Mouse (Mus musculus) cerebellum, adult 11-12 months (tissue): ENCODE measurements around the gene Galnt2.
A peak's percentile ranks its signal among the peaks of the same experiment; 100 is the strongest.

Experiments used
- DNase-seq: peaks from one replicate; pipeline ENCODE4 v3.0.0; 2022

Gene Galnt2

DNA sequence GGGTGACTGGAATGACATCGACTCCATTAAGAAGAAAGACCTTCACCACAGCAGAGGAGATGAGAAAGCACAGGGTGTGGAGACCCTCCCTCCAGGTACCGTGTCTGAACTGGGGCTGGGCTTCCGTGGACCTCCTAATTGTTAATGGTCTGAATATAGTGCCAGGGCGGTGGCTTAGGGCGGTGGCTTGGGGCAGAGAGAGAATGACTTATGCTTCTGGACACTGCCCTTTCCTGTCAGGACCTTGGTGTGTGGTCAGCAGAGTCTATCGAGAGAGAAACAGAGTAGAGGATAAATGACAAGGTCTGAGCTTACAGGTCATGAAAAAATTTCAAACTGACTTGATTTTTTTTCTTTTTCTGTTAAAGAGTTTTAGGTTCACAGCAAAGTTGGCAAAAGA lies 64.2 kb downstream of the Galnt2 start:
- no peak for DNase-seq

DNA sequence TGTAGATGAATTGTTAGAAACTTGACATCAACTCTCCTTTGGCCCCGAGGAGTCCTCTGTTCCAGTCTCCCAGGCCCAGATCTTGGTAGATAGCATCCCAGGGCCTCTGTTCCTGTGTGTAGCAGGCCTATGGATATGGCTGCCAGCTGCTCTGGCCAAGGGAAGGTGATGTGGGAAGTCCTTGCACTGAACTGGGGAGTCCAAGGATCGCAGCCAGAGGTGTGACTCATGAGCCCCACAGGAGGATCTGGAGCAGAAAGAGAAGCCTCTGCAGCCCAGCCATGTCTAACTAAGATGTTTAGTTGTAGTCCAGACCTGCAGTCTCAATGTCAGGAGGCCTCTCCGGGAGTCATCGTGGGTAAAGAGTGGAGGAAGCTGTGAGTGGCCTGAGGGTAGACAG lies 70.3 kb downstream of the Galnt2 start:
- DNase-seq: no peak

DNA sequence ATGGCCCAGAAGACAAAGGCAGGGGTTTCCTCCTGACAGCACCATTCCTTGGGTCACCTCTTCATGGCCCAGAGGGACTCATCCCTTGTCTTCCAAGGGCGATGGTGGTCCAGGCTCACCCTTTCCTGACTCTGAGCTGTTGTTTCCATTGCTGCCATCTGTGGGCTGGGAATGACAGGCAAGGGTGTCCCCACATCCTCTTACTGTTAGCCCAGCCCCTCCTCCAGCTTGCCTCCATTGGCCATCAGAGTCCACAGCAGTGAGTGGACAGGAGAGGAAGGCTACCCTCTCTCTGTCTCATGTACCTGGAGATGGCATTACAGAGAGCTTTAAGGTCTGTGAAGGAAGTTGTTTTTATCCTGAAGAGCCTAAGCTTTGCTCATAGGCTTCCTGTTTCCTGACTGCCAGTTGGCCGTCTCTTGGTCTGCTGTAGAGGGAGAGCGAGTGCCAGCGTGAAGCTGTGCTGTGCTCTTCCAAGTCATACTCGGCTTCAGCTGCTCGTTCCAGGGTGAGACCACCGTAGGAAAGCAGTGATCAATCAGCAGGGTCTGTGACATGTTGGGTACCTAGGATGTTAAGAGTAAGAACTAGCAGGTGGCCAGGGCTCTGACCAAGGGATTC lies 70.9 kb downstream of the Galnt2 start:
- DNase-seq: no peak

DNA sequence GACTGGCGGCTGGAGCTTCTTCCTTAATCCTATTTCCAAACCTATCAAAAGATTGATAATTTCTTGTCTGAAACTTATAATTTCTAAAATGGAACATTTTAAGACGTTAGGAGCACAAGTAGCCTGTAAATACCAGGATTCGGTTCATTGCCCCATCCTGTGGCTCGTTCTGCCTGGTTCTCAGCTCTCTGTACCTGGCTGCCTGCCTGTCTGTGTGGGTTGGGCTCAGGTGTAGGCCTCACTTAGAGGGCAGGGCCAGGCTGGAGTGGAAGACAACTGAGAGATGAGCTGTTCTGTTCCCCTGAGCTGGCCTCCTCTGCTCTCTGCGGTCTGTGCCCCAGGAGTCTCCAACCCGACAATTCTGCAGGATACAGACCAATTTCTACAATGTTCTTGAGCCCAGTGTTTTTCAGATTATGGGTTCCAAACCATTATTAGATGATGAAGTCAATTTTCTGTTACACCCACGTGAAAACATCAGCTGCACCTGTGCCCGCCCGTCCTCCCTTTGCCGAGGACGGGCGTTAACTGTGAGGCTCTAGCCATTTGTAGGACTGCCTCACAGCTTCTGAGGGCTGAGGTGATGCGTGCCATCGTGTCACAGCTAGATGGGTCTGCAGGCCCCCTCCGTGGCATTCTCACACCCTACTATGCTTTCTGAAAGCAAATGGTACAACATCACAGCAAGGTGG lies 72.2 kb downstream of the Galnt2 start:
- no peak for DNase-seq

DNA sequence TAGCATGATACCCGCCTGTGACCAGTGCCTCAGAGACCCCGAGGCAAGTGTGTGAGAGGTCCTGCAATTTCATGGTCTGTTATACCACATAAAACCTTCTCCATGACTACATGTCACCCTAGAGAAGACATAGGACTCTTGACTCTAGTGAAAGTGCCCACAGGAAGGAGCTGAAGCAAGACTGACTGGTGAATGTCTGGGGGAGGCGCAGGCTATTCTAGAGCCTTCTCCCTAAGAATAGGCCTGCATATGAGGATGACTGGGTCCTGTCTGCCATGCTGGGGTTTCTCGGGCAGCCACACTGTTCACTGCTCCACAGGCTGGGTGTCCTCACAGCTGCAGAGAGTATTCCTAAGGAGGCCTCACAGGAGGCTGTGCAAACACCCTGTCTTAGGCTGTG lies 73.0 kb downstream of the Galnt2 start:
- DNase-seq: no peak

DNA sequence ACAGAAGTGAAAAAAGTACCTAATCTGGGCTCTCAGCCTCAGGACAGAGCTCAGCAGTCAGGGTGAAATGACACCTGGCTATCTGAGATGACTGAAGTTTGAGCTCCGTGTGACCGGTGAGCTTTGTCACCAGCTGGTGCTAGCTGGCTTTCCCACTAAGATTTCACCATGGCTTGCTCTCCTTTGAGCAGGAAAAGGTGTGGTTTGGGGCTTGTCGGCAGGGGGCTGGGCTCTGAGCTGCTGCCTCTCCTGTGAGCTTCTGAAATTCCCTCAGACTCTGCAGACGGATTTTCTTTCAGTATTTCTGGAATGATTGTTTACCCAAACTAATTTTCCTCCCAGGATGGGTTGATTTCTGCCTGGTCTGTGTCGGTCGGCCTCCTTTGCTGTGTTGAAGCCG lies 75.4 kb downstream of the Galnt2 start:
- no peak for DNase-seq

DNA sequence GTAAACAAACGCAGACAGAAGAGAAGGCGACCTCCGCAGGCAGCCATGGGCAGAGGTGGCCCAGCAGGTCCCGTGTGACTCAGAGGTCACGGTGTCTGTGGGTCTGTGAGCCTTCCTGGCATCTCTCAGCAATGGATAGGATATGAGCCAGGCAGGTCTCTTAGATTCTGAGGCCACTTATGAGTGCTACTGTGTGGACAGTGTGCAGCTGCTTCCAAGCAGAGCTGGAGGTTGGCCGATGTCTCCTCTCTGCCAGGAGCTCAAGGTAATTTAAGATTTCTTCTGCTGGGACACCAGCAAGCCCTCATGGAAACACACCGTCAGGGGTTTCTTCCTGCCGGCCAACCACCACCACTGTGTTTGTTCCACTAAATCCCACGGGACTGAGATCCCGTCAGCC lies 76.5 kb downstream of the Galnt2 start:
- DNase-seq: no peak

DNA sequence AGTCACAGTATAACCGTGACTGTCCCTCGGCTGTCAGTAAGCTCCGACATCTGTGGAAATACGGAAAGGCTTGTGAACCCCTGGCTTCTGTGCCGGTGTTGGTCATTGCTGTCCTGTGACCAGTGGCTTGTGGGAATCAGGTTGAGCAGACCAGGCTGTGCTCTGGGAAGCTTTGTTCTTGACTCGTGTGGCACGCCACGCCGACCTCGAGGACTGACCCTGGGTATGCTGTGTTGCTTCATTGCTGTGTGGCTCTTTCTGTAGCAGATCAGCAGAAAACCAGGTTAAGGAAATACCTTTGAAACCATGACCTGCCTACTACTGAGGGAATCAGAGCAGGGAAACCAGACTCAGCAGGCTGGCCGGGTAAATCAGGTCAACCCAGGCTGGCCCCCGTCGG lies 79.3 kb downstream of the Galnt2 start:
- DNase-seq: no peak

DNA sequence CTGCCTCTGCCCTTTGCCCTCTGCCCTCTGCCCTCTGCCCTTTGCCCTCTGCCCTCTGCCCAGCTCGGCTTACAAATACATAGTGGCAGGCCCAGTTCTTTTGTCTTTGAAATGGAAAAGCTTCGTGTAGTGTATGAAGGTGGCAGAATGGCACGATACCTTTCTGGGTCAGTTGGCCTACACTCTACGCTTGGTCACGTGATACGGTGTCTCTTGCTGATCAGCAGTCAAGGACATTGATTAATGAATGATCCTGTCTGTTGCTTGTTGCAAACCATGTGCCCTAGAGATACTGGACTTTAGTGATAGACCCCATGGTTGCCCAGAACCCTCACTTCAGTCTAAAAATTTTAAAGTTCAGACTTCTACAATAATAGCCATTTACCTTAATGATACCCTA lies 79.9 kb downstream of the Galnt2 start:
- no peak for DNase-seq

DNA sequence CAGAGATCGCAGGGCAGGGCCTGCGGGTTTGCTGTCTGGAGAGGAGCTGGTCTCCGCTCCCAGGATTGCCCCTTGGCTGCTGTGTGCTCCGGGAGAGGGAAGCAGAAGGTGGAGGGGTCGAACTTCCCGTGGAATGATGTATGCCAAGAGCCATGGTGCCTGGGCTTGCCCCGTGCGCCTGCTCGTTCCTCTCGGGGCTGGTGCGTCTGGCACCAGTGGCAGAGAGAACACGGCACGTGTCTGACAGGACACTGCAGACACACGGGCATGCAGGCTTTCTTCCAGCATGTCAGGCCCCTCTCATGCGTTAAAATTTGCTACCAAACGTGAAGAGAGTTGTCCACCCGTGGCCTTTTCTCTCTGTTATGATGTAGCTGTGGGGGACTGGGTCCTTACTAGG lies 80.5 kb downstream of the Galnt2 start:
- DNase-seq: no peak

DNA sequence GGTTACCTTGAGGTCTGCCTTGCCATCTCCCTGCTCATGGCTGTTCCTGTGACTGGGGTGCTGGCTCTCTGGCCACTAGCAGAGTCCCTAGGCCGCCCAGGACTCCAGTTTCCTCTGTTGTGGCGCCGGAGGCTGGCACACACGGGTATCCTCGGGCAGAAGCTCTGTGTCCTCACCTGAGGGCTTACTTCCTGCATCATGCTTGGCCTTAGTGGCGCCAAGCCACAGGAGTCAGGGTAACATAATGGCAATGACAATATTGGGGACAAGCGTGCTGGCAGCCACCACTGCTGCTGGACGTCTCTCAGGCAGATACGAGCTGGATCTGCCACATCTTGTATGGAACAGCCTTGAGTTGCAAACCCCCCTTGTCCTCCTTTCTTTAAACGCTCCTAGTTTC lies 81.0 kb downstream of the Galnt2 start:
- DNase-seq: peak; percentile 65

DNA sequence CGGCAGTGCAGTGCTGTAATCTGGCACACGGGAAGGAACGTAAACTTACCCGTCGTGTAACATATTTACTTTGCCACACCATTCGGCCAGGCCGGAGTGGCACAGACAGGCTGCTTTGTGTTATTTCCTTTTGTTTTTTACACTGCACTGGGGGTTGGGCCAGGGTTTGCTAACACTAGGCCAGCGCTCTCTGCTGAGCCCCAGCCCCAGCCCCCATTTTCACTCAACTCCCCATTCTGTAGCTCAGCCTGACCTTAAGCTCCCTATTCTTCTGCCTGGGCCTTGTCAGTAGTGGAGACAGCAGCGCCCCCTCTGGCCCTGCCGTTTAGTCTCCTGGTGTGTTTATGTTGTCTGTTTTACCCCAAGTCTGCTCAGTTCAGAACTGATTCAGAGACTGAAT lies 83.6 kb downstream of the Galnt2 start:
- DNase-seq: no peak

DNA sequence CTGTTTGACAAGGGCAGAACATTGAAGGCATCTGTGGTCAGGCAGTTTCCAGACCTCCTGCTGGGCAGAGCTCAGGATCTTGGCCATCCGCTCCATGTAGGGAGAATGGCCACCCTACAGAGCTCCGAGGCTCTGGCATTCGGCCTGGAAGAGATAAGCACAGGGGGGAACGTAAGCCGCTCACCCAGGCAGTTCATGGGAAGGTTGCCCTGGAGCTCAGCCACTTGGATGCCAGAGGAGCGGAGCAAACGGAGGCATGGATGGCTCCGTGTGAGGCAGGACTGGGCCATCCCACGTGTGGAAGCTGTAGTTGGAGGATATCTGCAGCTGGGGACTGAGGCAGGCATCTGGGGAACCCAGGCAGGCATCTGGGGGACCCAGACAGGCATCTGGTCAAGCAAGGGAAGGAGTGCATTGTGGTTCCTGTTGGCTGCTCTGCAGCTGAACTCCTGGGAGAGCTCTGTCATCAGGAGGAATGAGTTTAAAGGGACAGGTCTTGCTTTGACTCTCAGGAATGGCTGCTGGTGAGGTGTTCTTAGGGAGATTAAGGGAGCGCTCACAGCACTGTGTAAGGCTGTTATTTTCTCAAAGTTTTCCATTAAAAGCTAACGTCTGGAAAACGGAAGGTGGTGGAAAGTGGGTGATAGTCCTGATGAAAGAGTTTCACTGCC lies 85.4 kb downstream of the Galnt2 start:
- DNase-seq: peak; percentile 94

DNA sequence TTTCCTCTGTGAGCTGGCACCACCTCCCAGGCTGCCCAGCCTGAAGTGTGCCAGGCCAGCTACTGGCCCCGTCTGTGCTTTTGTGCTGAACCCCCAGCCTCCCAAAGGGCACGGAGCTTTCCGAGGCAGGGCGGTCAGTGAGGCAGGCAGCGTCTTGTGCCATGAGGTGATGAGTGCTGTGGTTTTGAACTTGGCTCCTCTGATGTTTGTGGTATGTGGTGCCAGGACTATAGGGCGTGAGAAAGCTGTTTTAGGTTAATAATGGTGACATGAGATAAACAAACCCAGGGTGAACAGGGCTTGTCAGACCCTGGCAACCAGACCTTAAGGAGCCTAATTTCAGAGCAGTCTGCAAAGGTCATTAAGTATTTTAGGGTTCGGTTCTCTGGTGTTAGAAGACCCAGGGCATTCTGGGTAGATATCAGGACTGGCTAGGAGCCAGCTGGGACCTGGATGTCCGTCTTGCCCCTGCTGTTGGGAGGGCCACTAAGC lies 86.0 kb downstream of the Galnt2 start:
- peak; percentile 59 for DNase-seq

DNA sequence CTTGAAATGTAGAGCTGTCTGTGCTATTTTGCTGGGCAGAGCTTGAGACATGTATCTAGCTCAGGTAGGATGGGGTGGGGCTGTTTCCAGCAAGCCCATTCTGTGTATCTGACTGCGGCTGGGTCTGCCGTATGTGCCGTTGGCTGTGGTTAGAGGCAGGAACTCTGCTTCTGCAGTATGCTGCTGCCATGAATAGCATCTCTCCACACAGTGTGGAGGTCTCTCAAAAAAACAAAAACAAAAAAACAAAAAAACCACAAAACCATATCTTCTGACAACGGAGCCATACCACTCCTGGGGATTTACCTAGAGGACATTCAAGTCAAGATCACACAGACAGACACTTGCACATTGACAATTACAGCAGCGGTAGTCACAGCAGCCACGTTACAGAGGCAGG lies 86.6 kb downstream of the Galnt2 start:
- DNase-seq: no peak

DNA sequence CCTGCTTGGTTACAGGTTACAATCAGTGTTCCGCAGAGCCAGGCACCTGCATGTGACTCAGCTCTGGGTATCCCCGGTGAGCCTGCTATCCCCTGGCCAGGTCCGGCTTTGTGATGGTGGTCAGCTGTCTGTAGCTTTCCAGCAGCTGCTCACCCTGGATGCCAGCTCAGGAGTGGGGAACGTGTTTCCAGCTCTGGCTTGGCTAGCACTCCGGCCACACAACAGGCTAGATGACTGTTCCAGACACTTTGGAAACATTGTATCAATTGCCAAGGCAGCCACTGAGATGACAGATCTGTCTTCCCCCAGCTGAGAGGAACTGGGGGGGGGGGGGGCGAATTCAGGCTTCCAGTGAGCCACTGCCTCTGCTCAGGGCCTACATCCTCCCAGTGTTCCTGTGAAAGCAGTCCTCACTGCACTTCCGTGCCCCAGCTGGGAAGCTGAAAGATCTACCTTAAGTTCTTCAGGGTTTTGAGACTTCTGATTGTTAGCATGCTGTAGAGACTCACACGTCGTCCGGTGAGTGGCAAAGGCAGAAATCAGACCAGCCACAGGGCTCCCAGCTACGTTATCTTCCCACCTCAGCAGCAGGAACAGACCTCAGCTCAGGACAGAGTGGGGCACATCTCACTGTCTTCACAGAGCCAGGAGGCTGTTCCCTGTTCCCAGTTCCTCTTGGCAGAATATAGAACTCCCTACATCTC lies 87.6 kb downstream of the Galnt2 start:
- peak; percentile 52 for DNase-seq

DNA sequence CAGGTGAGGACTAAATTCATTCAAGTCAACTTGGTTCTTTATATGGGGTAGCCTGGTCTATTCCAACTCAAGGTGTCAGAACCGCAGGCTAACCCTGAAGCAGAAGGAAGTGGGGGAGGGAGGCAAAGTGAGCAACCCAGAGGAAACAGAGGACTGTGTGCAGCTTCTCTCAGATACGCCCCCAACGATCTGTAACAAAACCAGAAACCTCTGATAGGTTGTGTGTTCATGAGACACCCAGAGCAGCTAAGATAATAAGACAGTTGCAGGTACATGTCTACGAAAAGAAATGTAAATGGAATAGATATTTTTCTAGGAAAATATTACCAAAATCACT lies 88.1 kb downstream of the Galnt2 start:
- DNase-seq: no peak

DNA sequence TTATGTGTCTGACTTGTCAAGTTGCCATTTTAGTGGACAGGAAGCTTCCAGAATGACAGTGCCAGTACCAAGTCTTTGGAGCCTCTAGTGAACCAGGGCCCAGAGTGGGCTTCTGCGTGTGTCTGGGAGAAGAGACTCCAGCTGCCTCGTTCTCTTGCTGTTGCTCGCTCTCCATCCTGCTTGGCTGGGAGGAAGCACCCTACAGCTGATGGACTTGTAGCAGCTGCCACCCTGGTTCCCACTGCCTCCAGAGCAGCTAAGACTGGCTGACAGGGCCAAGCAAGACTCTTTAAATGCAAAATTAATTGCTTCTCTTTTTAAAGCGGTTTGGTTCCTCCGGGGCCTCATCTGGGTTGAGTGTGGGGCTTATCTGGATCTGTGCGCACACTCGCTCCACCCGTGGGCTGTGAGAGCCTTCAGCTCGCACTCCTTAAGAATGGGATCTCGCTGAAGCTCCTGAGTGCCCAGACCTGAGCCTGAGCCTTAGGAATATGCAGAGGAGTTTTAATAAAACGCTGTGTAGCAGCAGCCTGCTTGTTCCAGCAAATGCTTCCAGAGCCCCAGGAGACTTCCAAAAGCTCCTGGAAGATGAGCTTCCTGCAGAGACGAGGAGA lies 90.1 kb downstream of the Galnt2 start:
- no peak for DNase-seq

DNA sequence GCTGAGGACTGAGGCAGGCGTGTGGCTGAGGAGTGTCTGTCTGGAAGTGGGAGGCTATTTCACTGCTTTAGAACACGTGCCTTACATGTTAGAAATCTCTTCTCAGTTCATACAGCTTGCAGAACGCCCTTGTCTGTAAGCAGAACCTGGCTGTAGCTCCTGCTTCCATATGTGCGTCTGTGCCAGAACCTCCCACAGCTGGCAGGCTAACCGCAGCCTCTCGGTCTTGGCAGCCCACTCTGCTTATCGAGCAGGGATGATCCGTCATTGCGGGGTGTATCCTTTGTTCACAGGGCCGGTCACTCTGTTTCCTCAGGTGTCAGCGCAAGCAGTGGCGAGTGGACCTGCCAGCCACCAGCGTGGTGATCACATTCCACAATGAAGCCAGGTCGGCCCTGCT lies 92.2 kb downstream of the Galnt2 start:
- no peak for DNase-seq

DNA sequence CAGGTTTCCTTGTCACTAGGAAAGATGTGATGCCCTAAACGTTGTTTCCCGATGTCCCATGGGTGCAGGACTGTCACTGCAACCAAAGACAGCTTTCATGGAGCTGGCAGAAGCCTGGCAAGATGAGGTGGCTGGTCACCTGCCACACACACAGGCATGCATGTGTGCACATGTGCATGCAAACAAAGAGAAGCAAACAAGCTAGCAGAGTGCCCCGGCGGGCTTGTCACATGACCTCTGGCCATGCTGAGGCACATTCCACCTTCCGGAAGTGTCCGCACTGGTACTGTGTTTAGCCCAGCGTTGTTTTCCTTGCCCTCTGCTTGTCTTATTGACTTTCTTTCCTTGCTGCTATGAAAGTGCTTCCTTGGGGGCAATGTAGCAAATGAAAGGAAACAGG lies 97.1 kb downstream of the Galnt2 start:
- no peak for DNase-seq

DNA sequence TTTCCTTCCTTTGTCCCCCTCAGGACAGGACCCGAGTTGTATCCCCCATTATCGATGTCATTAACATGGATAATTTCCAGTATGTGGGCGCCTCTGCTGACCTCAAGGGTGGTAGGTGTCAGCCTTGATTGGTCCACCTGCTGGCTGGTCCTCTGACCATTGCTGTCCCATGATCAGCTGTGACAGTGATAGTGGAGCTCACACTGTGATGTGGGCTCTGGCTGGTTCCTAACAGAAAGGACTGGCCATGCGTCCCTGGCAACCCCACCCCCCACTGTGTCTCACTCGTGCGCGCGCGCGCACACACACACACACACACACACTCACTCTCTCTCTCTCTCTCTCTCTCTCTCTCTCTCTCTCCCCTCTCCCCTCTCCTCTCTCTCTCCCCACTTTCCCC lies 98.5 kb downstream of the Galnt2 start:
- DNase-seq: no peak

DNA sequence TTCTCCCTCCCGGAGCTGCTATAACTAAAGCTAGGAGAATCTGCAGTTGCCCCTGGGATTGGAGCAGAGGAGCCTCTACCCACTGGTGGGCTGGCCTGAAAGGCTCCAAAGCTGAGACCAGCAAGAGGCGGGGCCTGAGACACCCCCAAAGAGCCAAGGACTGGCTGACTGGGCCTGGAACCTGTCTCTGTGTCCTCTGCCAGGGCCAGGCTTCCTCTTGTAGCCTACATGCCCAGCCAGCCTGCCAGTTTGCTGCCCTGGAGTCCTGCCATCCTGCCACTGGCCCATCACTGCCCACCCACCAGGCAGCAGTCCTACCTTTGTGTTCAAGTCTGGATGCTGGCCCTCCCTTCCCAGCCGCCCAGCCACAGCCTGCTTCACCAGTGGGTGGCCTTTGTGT lies 99.2 kb downstream of the Galnt2 start:
- DNase-seq: peak; percentile 78

DNA sequence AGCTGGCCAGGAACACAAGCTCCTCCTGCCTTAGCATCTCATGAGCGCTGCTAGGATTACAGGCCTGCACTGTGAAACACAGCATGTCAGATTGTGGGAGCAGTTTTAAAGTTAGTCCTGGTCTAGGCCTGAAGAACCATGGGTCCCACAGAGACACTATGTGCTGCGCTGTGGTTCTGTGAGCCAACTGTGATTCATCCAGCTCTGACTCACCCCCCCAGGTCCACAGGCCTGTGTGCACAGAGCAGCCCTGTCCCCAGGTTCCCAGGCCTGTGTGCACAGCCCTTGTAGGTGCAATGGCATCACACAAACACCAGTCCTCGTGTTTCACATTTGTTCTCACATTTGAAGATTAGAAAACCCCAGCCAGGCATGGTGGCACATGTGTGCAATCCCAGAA lies 99.9 kb downstream of the Galnt2 start:
- DNase-seq: no peak

DNA sequence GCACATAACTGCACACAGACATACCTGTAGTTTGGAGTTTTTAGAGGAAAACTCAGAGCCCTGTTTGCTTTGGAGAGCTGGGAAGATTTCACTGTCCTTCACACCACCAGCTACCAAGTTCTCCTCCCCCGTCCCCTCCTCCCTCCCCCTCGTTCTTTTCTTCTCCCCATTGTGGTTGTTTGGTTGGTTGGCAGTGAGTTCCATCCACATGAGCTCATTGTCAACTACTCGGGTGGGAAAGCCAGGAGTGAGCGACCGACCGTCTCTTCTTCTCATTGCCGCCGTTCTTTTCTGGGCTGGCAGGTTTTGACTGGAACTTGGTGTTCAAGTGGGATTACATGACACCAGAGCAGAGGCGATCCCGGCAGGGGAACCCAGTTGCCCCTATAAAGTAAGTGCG lies 100.5 kb downstream of the Galnt2 start:
- DNase-seq: no peak
